Mouse (Mus musculus): ENCODE results near the gene Arcn1. TPM values are rescaled to one million over a fixed set of nuclear protein-coding genes. Genes with fewer than 3 reads are reported as not detected.
A peak's percentile ranks its signal among the peaks of the same experiment; 100 is the strongest.

The Arcn1 gene
- polyA plus RNA-seq, 1 experiment from 2014 or later, result 223 TPM

GRCm38 (mm10) chr9:44708429-44708765 lies 59.2 kb downstream of the Arcn1 start:
- H3K4me1 ChIP-seq (ENCODE audit: control insufficient read depth, insufficient read depth, low read length), result peaks cover 11% of the 10 kb centered on the region; the same call in 1 of the 2 replicates
- no peaks in the 10 kb centered on the region; the same call in none of the 2 replicates for H3K36me3 ChIP-seq (replicated peaks; ENCODE audit: control insufficient read depth, insufficient read depth, low read depth, low read length)
- WGBS, result 2% methylated on average over 21 of the region's 24 CpGs
- no peak overlapping the region; the same call in 1 of the 2 replicates for H3K27ac ChIP-seq (replicated peaks; ENCODE audit: low read depth, low read length)
- H3K4me3 ChIP-seq (ENCODE audit: low read depth, low read length), result peak overlapping the region; percentile 29
- peak; percentile 74 for ATAC-seq (replicated peaks; ENCODE audit: insufficient number of reproducible peaks, low FRiP score, low TSS enrichment, low read depth)
- H3K4me2 ChIP-seq (ENCODE audit: low read depth, low read length), result peak overlapping the region; percentile 73
- H3K9me3 ChIP-seq (replicated peaks; ENCODE audit: control insufficient read depth, low read length), result no peaks in the 10 kb centered on the region
- H3K27me3 ChIP-seq (ENCODE audit: control insufficient read depth, insufficient read depth, low read length), result no peaks in the 10 kb centered on the region
- peak; percentile 82 for DNase-seq (ENCODE audit: low spot score)
- H3K9ac ChIP-seq (replicated peaks; ENCODE audit: low read length), result peak overlapping the region; percentile 53

GRCm38 (mm10) chr9:44707749-44708428 lies 59.8 kb downstream of the Arcn1 start:
- Histone ChIP-seq H3K4me1 (ENCODE audit: control insufficient read depth, insufficient read depth, low read length) (peaks cover 11% of the 10 kb centered on the region; the same call in 1 of the 2 replicates), H3K27ac (replicated peaks; ENCODE audit: low read depth, low read length) (no peak overlapping the region), H3K9ac (replicated peaks; ENCODE audit: low read length) (peak overlapping the region; percentile 53), H3K4me3 (ENCODE audit: low read depth, low read length) (peak overlapping the region; percentile 29), H3K4me2 (ENCODE audit: low read depth, low read length) (peak overlapping the region; percentile 73), H3K36me3 (replicated peaks; ENCODE audit: control insufficient read depth, insufficient read depth, low read depth, low read length) (no peaks in the 10 kb centered on the region; the same call in none of the 2 replicates), H3K9me3 (replicated peaks; ENCODE audit: control insufficient read depth, low read length) (no peaks in the 10 kb centered on the region), H3K27me3 (ENCODE audit: control insufficient read depth, insufficient read depth, low read length) (no peaks in the 10 kb centered on the region)
- 27% methylated on average over 28 of the region's 28 CpGs for WGBS
- ATAC-seq (replicated peaks; ENCODE audit: insufficient number of reproducible peaks, low FRiP score, low TSS enrichment, low read depth) (0 out of 2 replicates have a peak, but pooled peaks have one; percentile 2), DNase-seq (ENCODE audit: low spot score) (peak; percentile 9)

GRCm38 (mm10) chr9:44699730-44700129 lies 67.9 kb downstream of the Arcn1 start:
- H3K4me2 ChIP-seq (ENCODE audit: low read depth, low read length), result no peak overlapping the region
- H3K4me3 ChIP-seq (ENCODE audit: low read depth, low read length), result no peak overlapping the region
- 88% methylated on average over 5 of the region's 5 CpGs for WGBS
- H3K27me3 ChIP-seq (ENCODE audit: control insufficient read depth, insufficient read depth, low read length), result no peaks in the 10 kb centered on the region
- no peak overlapping the region for H3K27ac ChIP-seq (replicated peaks; ENCODE audit: low read depth, low read length)
- H3K9me3 ChIP-seq (replicated peaks; ENCODE audit: control insufficient read depth, low read length), result no peaks in the 10 kb centered on the region
- H3K36me3 ChIP-seq (replicated peaks; ENCODE audit: control insufficient read depth, insufficient read depth, low read depth, low read length), result peaks cover 14% of the 10 kb centered on the region
- DNase-seq (ENCODE audit: low spot score) (no peak), ATAC-seq (replicated peaks; ENCODE audit: insufficient number of reproducible peaks, low FRiP score, low TSS enrichment, low read depth) (no peak)
- H3K4me1 ChIP-seq (ENCODE audit: control insufficient read depth, insufficient read depth, low read length), result no peaks in the 10 kb centered on the region
- no peak overlapping the region; the same call in 1 of the 2 replicates for H3K9ac ChIP-seq (replicated peaks; ENCODE audit: low read length)

GRCm38 (mm10) chr9:44699196-44699595 lies 68.4 kb downstream of the Arcn1 start:
- Histone ChIP-seq H3K27ac (replicated peaks; ENCODE audit: low read depth, low read length) (no peak overlapping the region), H3K4me3 (ENCODE audit: low read depth, low read length) (no peak overlapping the region), H3K4me2 (ENCODE audit: low read depth, low read length) (no peak overlapping the region), H3K27me3 (ENCODE audit: control insufficient read depth, insufficient read depth, low read length) (no peaks in the 10 kb centered on the region), H3K9me3 (replicated peaks; ENCODE audit: control insufficient read depth, low read length) (no peaks in the 10 kb centered on the region), H3K4me1 (ENCODE audit: control insufficient read depth, insufficient read depth, low read length) (no peaks in the 10 kb centered on the region), H3K9ac (replicated peaks; ENCODE audit: low read length) (no peak overlapping the region; the same call in 1 of the 2 replicates), H3K36me3 (replicated peaks; ENCODE audit: control insufficient read depth, insufficient read depth, low read depth, low read length) (peaks cover 15% of the 10 kb centered on the region)
- ATAC-seq (replicated peaks; ENCODE audit: insufficient number of reproducible peaks, low FRiP score, low TSS enrichment, low read depth) (no peak), DNase-seq (ENCODE audit: low spot score) (no peak)
- WGBS, result 92% methylated on average over 10 of the region's 10 CpGs

GRCm38 (mm10) chr9:44697866-44698265 lies 69.8 kb downstream of the Arcn1 start:
- Histone ChIP-seq H3K36me3 (replicated peaks; ENCODE audit: control insufficient read depth, insufficient read depth, low read depth, low read length) (peaks cover 20% of the 10 kb centered on the region), H3K27ac (replicated peaks; ENCODE audit: low read depth, low read length) (no peak overlapping the region), H3K9me3 (replicated peaks; ENCODE audit: control insufficient read depth, low read length) (no peaks in the 10 kb centered on the region), H3K27me3 (ENCODE audit: control insufficient read depth, insufficient read depth, low read length) (no peaks in the 10 kb centered on the region), H3K4me3 (ENCODE audit: low read depth, low read length) (no peak overlapping the region), H3K4me1 (ENCODE audit: control insufficient read depth, insufficient read depth, low read length) (no peaks in the 10 kb centered on the region), H3K9ac (replicated peaks; ENCODE audit: low read length) (no peak overlapping the region), H3K4me2 (ENCODE audit: low read depth, low read length) (no peak overlapping the region)
- WGBS, result 92% methylated on average over 16 of the region's 16 CpGs
- ATAC-seq (replicated peaks; ENCODE audit: insufficient number of reproducible peaks, low FRiP score, low TSS enrichment, low read depth) (no peak), DNase-seq (ENCODE audit: low spot score) (no peak)

- WGBS, result 89% methylated on average over 11 of the region's 11 CpGs
- no peak overlapping the region for H3K4me3 ChIP-seq (ENCODE audit: low read depth, low read length)
- ATAC-seq (replicated peaks; ENCODE audit: insufficient number of reproducible peaks, low FRiP score, low TSS enrichment, low read depth) (no peak), DNase-seq (ENCODE audit: low spot score) (no peak)
- no peaks in the 10 kb centered on the region for H3K4me1 ChIP-seq (ENCODE audit: control insufficient read depth, insufficient read depth, low read length)
- no peak overlapping the region for H3K9ac ChIP-seq (replicated peaks; ENCODE audit: low read length)
- H3K27ac ChIP-seq (replicated peaks; ENCODE audit: low read depth, low read length), result no peak overlapping the region
- no peaks in the 10 kb centered on the region for H3K27me3 ChIP-seq (ENCODE audit: control insufficient read depth, insufficient read depth, low read length)
- no peak overlapping the region for H3K4me2 ChIP-seq (ENCODE audit: low read depth, low read length)
- H3K9me3 ChIP-seq (replicated peaks; ENCODE audit: control insufficient read depth, low read length), result no peaks in the 10 kb centered on the region
- peaks cover 20% of the 10 kb centered on the region for H3K36me3 ChIP-seq (replicated peaks; ENCODE audit: control insufficient read depth, insufficient read depth, low read depth, low read length)
These were observed 74.6 kb downstream of the Arcn1 start for GRCm38 (mm10) chr9:44693071-44693470.

- H3K36me3 ChIP-seq (replicated peaks; ENCODE audit: control insufficient read depth, insufficient read depth, low read depth, low read length), result peaks cover 13% of the 10 kb centered on the region
- no peak for ATAC-seq (replicated peaks; ENCODE audit: insufficient number of reproducible peaks, low FRiP score, low TSS enrichment, low read depth)
- no peak overlapping the region for H3K4me3 ChIP-seq (ENCODE audit: low read depth, low read length)
- no peak overlapping the region for H3K27ac ChIP-seq (replicated peaks; ENCODE audit: low read depth, low read length)
- H3K27me3 ChIP-seq (ENCODE audit: control insufficient read depth, insufficient read depth, low read length), result no peaks in the 10 kb centered on the region
- DNase-seq (ENCODE audit: low spot score), result no peak
- no peaks in the 10 kb centered on the region for H3K4me1 ChIP-seq (ENCODE audit: control insufficient read depth, insufficient read depth, low read length)
- H3K4me2 ChIP-seq (ENCODE audit: low read depth, low read length), result no peak overlapping the region
- H3K9me3 ChIP-seq (replicated peaks; ENCODE audit: control insufficient read depth, low read length), result no peaks in the 10 kb centered on the region
- 87% methylated on average over 21 of the region's 21 CpGs for WGBS
- no peak overlapping the region for H3K9ac ChIP-seq (replicated peaks; ENCODE audit: low read length)
These were observed 75.7 kb downstream of the Arcn1 start for GRCm38 (mm10) chr9:44691671-44692520.

All from embryonic facial prominence, embryonic 11.5 days (tissue).